Mouse (Mus musculus): ENCODE measurements around the gene Abracl.

DNA sequence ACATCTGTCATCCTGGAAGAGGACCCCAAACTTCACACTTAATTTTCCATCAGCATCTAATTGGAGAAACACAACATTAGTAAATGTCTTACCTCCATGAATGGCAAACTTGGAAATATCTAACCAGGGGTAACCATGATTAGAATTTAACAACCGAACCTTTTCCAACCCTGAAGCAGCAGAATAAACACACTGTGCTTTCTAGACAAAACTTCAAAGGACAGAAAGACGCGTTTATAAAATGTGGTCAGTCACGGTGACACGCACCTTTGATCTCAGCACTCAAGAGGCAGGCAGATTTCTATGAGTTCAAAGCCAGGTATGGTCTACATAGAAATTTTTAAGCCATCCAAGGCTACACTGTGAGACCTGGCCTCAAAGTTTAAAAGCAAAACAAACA lies 11.3 kb downstream of the Abracl start:
- TF ChIP-seq CHD2 (IDR thresholded peaks at IDR 0.05; ENCODE audit: low read depth, low read length) (no peak), ZC3H11A (IDR thresholded peaks at IDR 0.05; ENCODE audit: borderline replicate concordance, low read depth, low read length) (no peak)

All from ES-E14 (cell line).